Mouse (Mus musculus) MEL (cell line): ENCODE data around the gene Comtd1.

ENCODE experiments used
- CTCF ChIP-seq, 3 experiments: IDR thresholded peaks in 2 of 3; conservative IDR thresholded peaks in 1 of 3; 2 replicates each; pipeline ENCODE4 v1.5.1; 2011 to 2012; ENCODE audit warnings: low read length in 3 of 3, low read depth in 2 of 3, mild to moderate bottlenecking in 2 of 3, improper control_type of control experiment in 1 of 3, inconsistent platforms in 1 of 3, mixed read lengths in 1 of 3, moderate library complexity in 1 of 3; ENCODE audit not compliant: control insufficient read depth in 1 of 3, insufficient read depth in 1 of 3, poor library complexity in 1 of 3, severe bottlenecking in 1 of 3
- MEF2A ChIP-seq: IDR thresholded peaks from 2 replicates; pipeline ENCODE4 v1.6.1; 2014; ENCODE audit warnings: low read depth, mild to moderate bottlenecking, inconsistent platforms, low read length, improper control_type of control experiment; ENCODE audit not compliant: poor library complexity, insufficient replicate concordance, severe bottlenecking; ENCODE audit errors: extremely low read depth
- POLR2A ChIP-seq, 2 experiments: IDR thresholded peaks; 2 replicates each; pipeline ENCODE4 v1.6.1; 2011 to 2012; ENCODE audit warnings: low read length in 2 of 2, mild to moderate bottlenecking in 2 of 2, control low read depth in 1 of 2, improper control_type of control experiment in 1 of 2, low read depth in 1 of 2, moderate library complexity in 1 of 2; ENCODE audit not compliant: control insufficient read depth in 1 of 2, insufficient read depth in 1 of 2, poor library complexity in 1 of 2
- RCOR1 ChIP-seq: IDR thresholded peaks from 2 replicates; pipeline ENCODE4 v1.6.1; 2012; ENCODE audit warnings: low read depth, mild to moderate bottlenecking, inconsistent platforms, low read length, improper control_type of control experiment
- SMC3 ChIP-seq: IDR thresholded peaks from 2 replicates; pipeline ENCODE4 v1.6.1; 2011; ENCODE audit warnings: low read depth, low read length, improper control_type of control experiment
- TAL1 ChIP-seq: IDR thresholded peaks from 2 replicates; pipeline ENCODE4 v1.6.1; 2012; ENCODE audit warnings: mild to moderate bottlenecking, inconsistent platforms, low read length, moderate library complexity, mixed read lengths
- TCF12 ChIP-seq: IDR thresholded peaks from 2 replicates; pipeline ENCODE4 v1.6.1; 2014; ENCODE audit warnings: low read depth, mild to moderate bottlenecking, inconsistent platforms, low read length, improper control_type of control experiment, moderate library complexity
- UBTF ChIP-seq: IDR thresholded peaks from 2 replicates; pipeline ENCODE4 v1.6.1; 2012; ENCODE audit warnings: low read depth, mild to moderate bottlenecking, inconsistent platforms, low read length, improper control_type of control experiment, moderate library complexity, borderline replicate concordance; ENCODE audit not compliant: insufficient read depth
- USF1 ChIP-seq: IDR thresholded peaks from 2 replicates; pipeline ENCODE4 v1.6.1; 2014; ENCODE audit warnings: low read depth, mild to moderate bottlenecking, inconsistent platforms, low read length, improper control_type of control experiment, moderate library complexity
- ZC3H11A ChIP-seq: IDR thresholded peaks from 2 replicates; pipeline ENCODE4 v1.6.1; 2012; ENCODE audit warnings: low read depth, mild to moderate bottlenecking, inconsistent platforms, low read length, improper control_type of control experiment
- ZKSCAN1 ChIP-seq: IDR thresholded peaks from 2 replicates; pipeline ENCODE4 v1.6.1; 2012; ENCODE audit warnings: low read depth, mild to moderate bottlenecking, inconsistent platforms, low read length, improper control_type of control experiment, moderate library complexity

- TF ChIP-seq TAL1 = no peak
- no peak for TF ChIP-seq CTCF (IDR thresholded peaks at IDR 0.05 in 2 of 3, conservative IDR thresholded peaks at IDR 0.05 in 1 of 3; ENCODE audit: control insufficient read depth in 1 of 3, insufficient read depth in 1 of 3, low read depth in 2 of 3, low read length in 3 of 3, poor library complexity in 1 of 3, severe bottlenecking in 1 of 3)
- no peak for TF ChIP-seq UBTF
- no peak for TF ChIP-seq ZC3H11A
- TF ChIP-seq SMC3 = no peak
- no peak for TF ChIP-seq POLR2A (IDR thresholded peaks at IDR 0.05; ENCODE audit: control insufficient read depth in 1 of 2, insufficient read depth in 1 of 2, low read depth in 1 of 2, low read length in 2 of 2, poor library complexity in 1 of 2)
- TF ChIP-seq RCOR1 = no peak
- TF ChIP-seq USF1 = no peak
- TF ChIP-seq MEF2A = no peak
- TF ChIP-seq TCF12 = no peak
- no peak for TF ChIP-seq ZKSCAN1
Measured at GRCm38 (mm10) chr14:21891581-21892340, 43.0 kb upstream of the Comtd1 start.
